Mouse (Mus musculus) liver, adult 2 months (tissue): ENCODE results near the gene Dnajc5. TPM values are rescaled to one million over a fixed set of nuclear protein-coding genes. Genes with fewer than 3 reads are reported as not detected.

Experiments used
- DNase-seq: peaks from one replicate; pipeline ENCODE4 v3.0.0-alpha.2; 2011; ENCODE audit warnings: low read depth, low spot score; ENCODE audit errors: extremely low read depth
- H3K27ac ChIP-seq: fragments of 200-500 bp; replicated peaks from 2 replicates; pipeline ENCODE4 v1.5.1; 2012; ENCODE audit warnings: low read depth, mild to moderate bottlenecking, control low read depth, inconsistent platforms, low read length; ENCODE audit not compliant: insufficient read depth
- H3K27me3 ChIP-seq: fragments of 200-500 bp; 2 replicates; pipeline ENCODE4 v1.6.1; 2012; ENCODE audit warnings: mild to moderate bottlenecking, moderate library complexity, low read length, inconsistent platforms; ENCODE audit not compliant: control insufficient read depth, insufficient read depth
- H3K36me3 ChIP-seq: fragments of 200-500 bp; 2 replicates; pipeline ENCODE4 v1.6.1; 2012; ENCODE audit warnings: low read length, inconsistent platforms; ENCODE audit not compliant: control insufficient read depth, insufficient read depth
- H3K4me1 ChIP-seq: fragments of 200-500 bp; 2 replicates; pipeline ENCODE4 v1.6.1; 2011; ENCODE audit warnings: low read length; ENCODE audit not compliant: control insufficient read depth, insufficient read depth
- H3K4me3 ChIP-seq: fragments of 200-500 bp; 2 replicates; pipeline ENCODE4 v1.5.1; 2011; ENCODE audit warnings: low read depth, mild to moderate bottlenecking, control low read depth, low read length, moderate library complexity; ENCODE audit not compliant: insufficient read depth
- H3K79me2 ChIP-seq: fragments of 200-500 bp; 2 replicates; pipeline ENCODE4 v1.6.1; 2012; ENCODE audit warnings: inconsistent platforms, mild to moderate bottlenecking, low read length, moderate library complexity; ENCODE audit not compliant: control insufficient read depth, insufficient read depth
- H3K9ac ChIP-seq: fragments of 200-500 bp; 2 replicates; pipeline ENCODE4 v1.6.1; 2012; ENCODE audit warnings: low read depth, mild to moderate bottlenecking, control low read depth, inconsistent platforms, low read length
- CTCF ChIP-seq: fragments of 200-500 bp; IDR thresholded peaks from 2 replicates; pipeline ENCODE4 v1.5.1; 2011; ENCODE audit warnings: low read depth, low read length, control low read depth
- POLR2A ChIP-seq: fragments of 200-500 bp; IDR thresholded peaks from 2 replicates; pipeline ENCODE4 v1.6.1; 2011; ENCODE audit warnings: low read length, control low read depth; ENCODE audit not compliant: insufficient read depth; ENCODE audit errors: extremely low read depth
- WGBS: fragments of 180-500 bp; shearing (Covaris S2); methylation state at CpG from one replicate; pipeline ENCODE4 v1.1.7; 2018; 5-methylcytosine and 5-hydroxymethylcytosine counted together
- polyA plus RNA-seq: library from polyadenylated mRNA; depleted of rRNA; stranded (reverse); fragments of >200 nt; gene quantifications from 2 replicates; pipeline ENCODE4 v1.2.3, GENCODE M21; 2012
- total RNA-seq: library from RNA; depleted of rRNA; stranded (reverse); fragments of >200 nt; gene quantifications from 2 replicates; pipeline ENCODE4 v1.2.3, GENCODE M21; 2014

The Dnajc5 gene
- total and polyA plus RNA-seq, 2 experiments = 20.2 to 30.7 TPM

DNA sequence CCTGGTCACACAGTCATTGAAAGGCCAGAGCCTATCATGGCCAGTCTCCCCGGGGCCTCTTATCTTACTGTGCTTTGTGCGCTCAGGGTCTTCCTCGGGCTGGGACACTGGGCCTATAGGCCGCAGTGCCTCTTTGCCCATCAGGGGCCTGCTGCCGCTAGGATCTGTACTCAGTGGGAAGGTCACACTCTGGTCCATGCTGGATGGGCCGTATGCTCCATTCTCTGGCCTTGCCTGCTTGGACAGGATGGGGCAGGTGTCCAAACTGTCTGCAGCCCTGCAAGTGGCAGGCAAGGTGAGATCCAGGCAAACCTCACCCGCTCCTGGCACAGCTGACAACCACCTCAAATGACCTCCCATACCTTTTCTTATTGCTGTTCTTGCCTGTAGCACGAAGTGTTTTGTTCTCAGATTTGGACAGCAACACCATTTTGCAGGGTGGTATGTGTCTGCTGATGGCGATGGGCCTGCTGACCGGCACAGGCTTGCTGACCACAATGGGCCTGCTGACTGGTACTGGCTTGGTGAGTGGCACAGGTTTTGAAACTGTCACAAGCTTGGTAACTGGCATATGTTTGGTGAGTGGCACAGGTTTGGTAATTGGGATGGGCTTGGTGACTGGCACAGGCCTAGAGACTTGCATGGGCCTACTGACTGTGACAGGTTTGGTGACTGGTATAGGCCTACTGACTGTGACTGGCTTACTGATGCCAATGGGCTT is 68.9 kb downstream of the Dnajc5 start:
- Histone ChIP-seq H3K27me3 (no peaks in the 10 kb centered on the region), H3K9ac (no peak overlapping the region), H3K27ac (no peak overlapping the region), H3K4me3 (no peak overlapping the region), H3K79me2 (no peaks in the 10 kb centered on the region; the same call in 1 of the 2 replicates), H3K36me3 (no peaks in the 10 kb centered on the region; the same call in 1 of the 2 replicates), H3K4me1 (peaks cover 4% of the 10 kb centered on the region; the same call in 1 of the 2 replicates)
- TF ChIP-seq CTCF (no peak), POLR2A (no peak)
- DNase-seq = no peak
- 92% methylated on average over 10 of the region's 10 CpGs for WGBS

- Histone ChIP-seq H3K36me3 (no peaks in the 10 kb centered on the region; the same call in 1 of the 2 replicates), H3K4me3 (no peak overlapping the region), H3K9ac (no peak overlapping the region), H3K27ac (no peak overlapping the region), H3K79me2 (no peaks in the 10 kb centered on the region; the same call in 1 of the 2 replicates), H3K4me1 (peaks cover 4% of the 10 kb centered on the region; the same call in 1 of the 2 replicates), H3K27me3 (no peaks in the 10 kb centered on the region)
- TF ChIP-seq CTCF (no peak), POLR2A (no peak)
- DNase-seq = no peak
- 99% methylated on average over 9 of the region's 9 CpGs for WGBS
These were observed 69.4 kb downstream of the Dnajc5 start for GRCm38 (mm10) chr2:181589732-181590105.

DNA sequence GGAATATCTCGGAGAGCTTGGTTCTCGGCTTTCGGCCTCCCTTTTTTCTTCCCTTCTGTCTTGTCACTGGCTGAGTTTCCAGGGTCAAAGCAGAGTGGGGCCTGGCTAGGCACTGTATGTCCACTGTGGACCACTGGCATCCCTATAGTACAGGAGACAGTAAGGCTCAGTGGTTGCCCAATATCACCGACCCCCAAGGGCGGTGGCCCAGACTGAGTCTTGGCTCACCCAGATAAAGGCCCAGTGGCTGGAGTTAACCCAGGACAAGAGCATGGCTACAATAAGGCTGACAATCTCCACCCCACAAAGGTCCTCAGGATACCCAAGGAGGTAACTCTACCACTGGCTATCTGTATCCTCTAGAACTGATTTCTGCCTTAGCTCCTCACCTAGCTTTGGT is 70.2 kb downstream of the Dnajc5 start:
- no peaks in the 10 kb centered on the region; the same call in 1 of the 2 replicates for H3K36me3 ChIP-seq
- H3K27ac ChIP-seq = no peak overlapping the region
- no peak for DNase-seq
- H3K4me1 ChIP-seq = peaks cover 4% of the 10 kb centered on the region; the same call in 1 of the 2 replicates
- TF ChIP-seq CTCF (no peak), POLR2A (no peak)
- H3K9ac ChIP-seq = no peak overlapping the region
- H3K27me3 ChIP-seq = no peaks in the 10 kb centered on the region
- H3K79me2 ChIP-seq = no peaks in the 10 kb centered on the region; the same call in 1 of the 2 replicates
- 90% methylated on average over 5 of the region's 5 CpGs for WGBS
- H3K4me3 ChIP-seq = no peak overlapping the region

GRCm38 (mm10) chr2:181591528-181592085 is 71.3 kb downstream of the Dnajc5 start, which contains the start of gene Prpf6:
Prpf6 (plus strand) TSS chr2:181591868.
- peak; percentile 43 for DNase-seq
- 9% methylated on average over 5 of the region's 5 CpGs for WGBS
- Histone ChIP-seq H3K27ac (peak within 1 kb of the TSS; percentile 43), H3K79me2 (no peaks in the 10 kb centered on the region; the same call in 1 of the 2 replicates), H3K27me3 (no peaks in the 10 kb centered on the region), H3K4me3 (peak within 1 kb of the TSS; percentile 88), H3K4me1 (peaks cover 4% of the 10 kb centered on the region; the same call in 1 of the 2 replicates), H3K9ac (peak within 1 kb of the TSS; percentile 97), H3K36me3 (no peaks in the 10 kb centered on the region; the same call in 1 of the 2 replicates)
- TF ChIP-seq POLR2A = no peak
- no peak for TF ChIP-seq CTCF

DNA sequence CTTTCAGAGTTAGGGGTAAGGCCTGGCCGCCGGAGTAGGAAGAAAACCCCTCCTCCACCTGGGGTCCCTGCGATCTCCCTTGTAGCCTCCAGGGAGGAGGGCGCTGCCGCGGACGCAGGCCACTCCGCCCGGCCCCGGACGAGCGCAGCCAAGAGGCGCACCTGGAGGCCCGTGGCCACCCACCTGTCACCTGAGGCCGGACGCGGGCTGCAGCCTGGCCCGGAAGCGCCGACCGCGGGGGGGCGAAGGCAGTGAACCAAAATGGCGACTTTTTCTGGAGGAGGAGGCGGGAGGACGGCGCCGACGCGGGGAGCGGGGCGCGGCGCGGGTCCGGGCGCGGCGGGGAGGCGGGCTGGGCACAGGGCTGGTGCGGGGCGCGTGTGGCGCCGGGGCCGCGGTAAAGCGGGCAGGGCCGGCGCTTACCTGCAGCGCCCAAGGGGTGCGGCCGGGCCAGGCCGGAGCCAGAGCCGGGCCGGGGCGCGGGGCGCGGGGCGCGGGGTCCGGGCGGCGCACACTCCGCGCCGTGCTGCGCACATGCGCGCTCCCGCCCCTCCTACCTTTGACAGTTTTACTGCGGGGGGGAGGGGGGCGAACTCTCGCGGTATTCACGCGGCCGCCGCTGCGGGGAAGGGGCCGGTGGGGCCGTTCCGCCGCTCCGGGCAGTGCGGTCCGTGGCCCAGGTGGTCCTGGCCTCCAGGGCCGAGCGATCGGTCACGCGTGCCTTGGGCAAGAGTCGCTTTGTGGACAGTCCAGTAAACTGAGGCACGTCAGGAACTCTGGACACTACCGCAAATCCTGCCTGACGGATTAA is 72.2 kb downstream of the Dnajc5 start, which contains the start of gene Zfp512b:
Zfp512b (minus strand) TSS at position 573 of the 811 bp plus-strand sequence.
- peaks cover 4% of the 10 kb centered on the region; the same call in 1 of the 2 replicates for H3K4me1 ChIP-seq
- TF ChIP-seq CTCF = no peak
- peak; percentile 57; the same call in 1 of the 2 replicates for TF ChIP-seq POLR2A
- peak within 1 kb of the TSS; percentile 97 for H3K9ac ChIP-seq
- no peak for DNase-seq
- WGBS = 1% methylated on average over 81 of the region's 97 CpGs
- H3K36me3 ChIP-seq = no peaks in the 10 kb centered on the region; the same call in 1 of the 2 replicates
- H3K79me2 ChIP-seq = no peaks in the 10 kb centered on the region; the same call in 1 of the 2 replicates
- H3K27ac ChIP-seq = peak within 1 kb of the TSS; percentile 43
- peak within 1 kb of the TSS; percentile 88 for H3K4me3 ChIP-seq
- H3K27me3 ChIP-seq = no peaks in the 10 kb centered on the region
